Mouse (Mus musculus) kidney, postnatal 4 days (tissue): ENCODE measurements at regions not wholly inside any gene's neighbourhood (a gene's known extent, or its start where the extent isn't known, plus 50 kb on each side); places are given as distances from the start of the nearest gene placed in this dataset.
"Not testable (repeated sequence)": the region's sequence is repeated elsewhere in the genome, so short reads cannot be mapped to it uniquely, and the experiment has no call there.

Source experiments
- DNase-seq, 2 experiments: peaks; one replicate each; pipeline ENCODE4 v3.0.0; 2021; ENCODE audit warnings: mixed read lengths in 2 of 2

GRCm38 (mm10) chr15:91916946-91917345 lies 78.9 kb downstream of the Smgc start:
- no peak for DNase-seq

GRCm38 (mm10) chr15:91917877-91918276 lies 79.8 kb downstream of the Smgc start:
- DNase-seq = no peak

GRCm38 (mm10) chr15:91924542-91924941 lies 86.5 kb downstream of the Smgc start:
- no peak for DNase-seq

GRCm38 (mm10) chr15:91927492-91927891 lies 89.4 kb downstream of the Smgc start:
- peak; percentile 3 to 10 for DNase-seq

GRCm38 (mm10) chr15:91928511-91928910 lies 90.4 kb downstream of the Smgc start:
- DNase-seq = no peak

- no peak for DNase-seq
These were observed 93.7 kb upstream of the Cntn1 start for GRCm38 (mm10) chr15:91957273-91957672.

GRCm38 (mm10) chr15:91965172-91965571 lies 85.8 kb upstream of the Cntn1 start:
- DNase-seq = no peak

- DNase-seq = peak; percentile 81 to 85
These were observed 81.6 kb upstream of the Cntn1 start for GRCm38 (mm10) chr15:91969378-91969777.

- no peak for DNase-seq
These were observed 79.6 kb upstream of the Cntn1 start for GRCm38 (mm10) chr15:91971411-91971810.

- no peak for DNase-seq
These were observed 79.1 kb upstream of the Cntn1 start for GRCm38 (mm10) chr15:91971846-91972245.

GRCm38 (mm10) chr15:91975606-91976005 lies 75.4 kb upstream of the Cntn1 start:
- no peak for DNase-seq

- not testable (repeated sequence) for DNase-seq
These were observed 67.8 kb upstream of the Cntn1 start for GRCm38 (mm10) chr15:91983186-91983585.

- DNase-seq = no peak
These were observed 50.9 kb upstream of the Cntn1 start for GRCm38 (mm10) chr15:92000086-92000485.
